Mouse (Mus musculus): Measurements from ENCODE around the gene Ergic1.

The Ergic1 gene

DNA sequence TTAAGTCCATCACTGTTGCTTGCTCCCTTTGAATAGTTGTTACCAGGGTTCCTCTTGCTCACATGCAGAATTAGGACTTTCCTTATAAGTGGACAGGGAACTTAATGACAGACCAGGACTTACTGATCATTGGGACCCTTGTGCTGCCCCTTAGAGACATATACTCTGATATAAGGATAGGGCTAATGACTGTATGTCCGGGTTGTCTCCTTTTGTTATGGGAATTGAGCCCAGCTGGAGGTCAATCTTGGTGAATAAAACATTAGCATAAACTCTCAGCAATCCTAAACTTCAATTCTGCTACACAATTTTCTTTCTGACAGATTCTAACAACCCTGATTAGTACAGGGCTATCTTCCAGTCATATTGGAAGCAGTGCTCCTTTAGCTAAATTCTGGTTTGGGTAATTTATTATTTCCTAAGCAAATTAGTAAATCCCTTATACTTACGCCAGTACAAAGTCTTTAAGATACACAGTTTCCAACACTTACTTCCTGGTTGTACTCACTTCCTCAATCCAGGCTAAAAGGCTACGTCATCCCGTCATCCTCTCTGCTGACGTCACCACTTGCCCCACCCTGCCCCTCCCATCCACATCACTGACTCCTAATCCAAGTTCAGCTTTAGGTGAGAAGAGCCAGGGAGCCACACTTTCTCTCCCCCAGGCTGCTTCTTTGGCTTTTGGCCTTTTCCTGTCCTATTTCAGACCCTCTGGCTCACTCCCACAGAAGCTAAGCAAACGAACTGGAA lies 23.4 kb upstream of the Ergic1 start:
- no peak for DNase-seq (ENCODE audit: low spot score in 2 of 2)

- no peak for DNase-seq (ENCODE audit: low spot score in 2 of 2)
Measured at GRCm38 (mm10) chr17:26540083-26540482, 21.2 kb upstream of the Ergic1 start.

- DNase-seq (ENCODE audit: low spot score in 2 of 2): no peak
Measured at GRCm38 (mm10) chr17:26544319-26544963, 16.8 kb upstream of the Ergic1 start.

GRCm38 (mm10) chr17:26547771-26548170 lies 13.5 kb upstream of the Ergic1 start:
- no peak for DNase-seq (ENCODE audit: low spot score in 2 of 2)

DNA sequence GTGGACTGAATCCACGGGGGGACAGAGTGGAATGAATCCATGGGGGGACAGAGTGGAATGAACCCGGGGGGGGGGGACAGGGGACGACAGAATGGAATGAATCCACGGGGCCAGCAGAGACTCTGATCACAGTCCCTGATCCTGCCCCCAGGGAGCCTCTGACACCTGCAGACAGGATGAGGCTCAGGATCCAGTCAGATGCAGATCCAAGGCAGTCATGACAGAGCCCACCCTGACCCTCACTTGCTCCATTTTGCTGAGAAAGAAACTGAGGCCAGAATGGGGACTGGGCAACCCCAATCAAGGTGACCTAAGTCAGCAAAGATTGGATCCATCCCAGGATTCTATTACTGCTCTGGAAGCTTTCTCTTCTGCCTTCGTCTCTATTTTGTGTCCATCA lies 12.7 kb upstream of the Ergic1 start:
- no peak for DNase-seq (ENCODE audit: low spot score in 2 of 2)

DNA sequence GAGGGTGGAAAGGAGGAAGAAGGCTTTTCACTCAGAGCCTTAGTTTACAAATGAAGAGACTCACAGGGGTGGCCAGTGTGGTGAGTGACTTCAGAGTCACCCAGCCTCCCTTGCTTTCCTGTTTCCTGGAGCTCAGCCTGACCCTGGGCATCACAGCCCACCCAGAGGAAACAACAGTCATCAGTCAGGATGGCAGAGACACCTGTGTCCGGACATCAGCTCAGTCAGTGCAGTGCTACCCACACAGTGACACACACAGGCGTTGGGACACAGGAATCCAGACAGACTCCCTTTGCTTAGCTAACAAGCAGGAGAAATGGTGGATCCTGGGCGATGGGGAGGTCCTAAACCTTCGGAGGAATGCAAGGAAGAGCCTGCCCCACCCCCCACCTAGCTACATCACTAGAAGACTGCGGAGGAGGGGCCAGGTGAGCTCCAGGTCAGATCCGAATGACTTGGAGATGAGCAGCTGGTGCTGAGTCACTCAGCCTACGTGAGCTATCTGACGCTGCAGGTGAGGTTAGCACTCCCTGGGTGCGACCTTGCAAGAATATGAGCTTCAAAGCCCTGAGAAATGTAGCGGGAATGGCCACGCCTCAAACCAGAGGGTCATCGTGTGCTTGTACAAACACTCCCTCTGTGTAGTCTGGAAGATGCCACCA lies 12.0 kb upstream of the Ergic1 start:
- DNase-seq (ENCODE audit: low spot score in 2 of 2): no peak

GRCm38 (mm10) chr17:26551104-26551503 lies 10.2 kb upstream of the Ergic1 start:
- no peak for DNase-seq (ENCODE audit: low spot score in 2 of 2)

- no peak for DNase-seq (ENCODE audit: low spot score in 2 of 2)
Measured at GRCm38 (mm10) chr17:26553033-26553432, 8.3 kb upstream of the Ergic1 start.

- DNase-seq (ENCODE audit: low spot score in 2 of 2): no peak
Measured at GRCm38 (mm10) chr17:26560526-26561289, 581 bp upstream of the Ergic1 start.

DNA sequence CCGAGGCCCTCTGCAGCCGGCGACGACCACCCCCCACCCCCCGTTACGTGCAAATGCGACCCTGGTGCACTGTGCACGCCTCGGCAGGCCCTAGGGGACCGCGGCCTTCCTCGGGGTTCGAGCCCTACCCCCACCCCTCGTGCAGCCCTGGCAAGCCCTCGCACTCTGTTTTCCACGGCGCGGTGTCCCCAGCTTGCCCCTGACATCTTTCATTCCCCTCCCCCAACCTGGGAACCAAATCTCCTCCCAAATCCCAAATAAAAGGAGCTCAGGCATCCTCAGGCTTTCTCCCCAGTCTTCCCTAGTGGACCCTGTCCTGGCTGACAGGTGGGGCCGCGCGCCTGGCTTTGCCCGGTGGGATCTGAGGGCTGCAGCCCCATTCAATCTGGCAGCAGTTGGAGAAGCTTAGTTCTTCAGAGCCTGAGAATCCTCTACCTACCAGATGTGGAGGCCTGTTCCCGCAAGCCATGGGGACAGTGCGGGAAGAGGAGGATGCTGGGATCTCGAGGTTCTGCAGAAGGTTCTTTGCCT lies 427 bp downstream of the Ergic1 start, which contains the start of gene Dusp1:
Gene Dusp1, minus strand, starts transcription at position 478 of the 531 bp plus-strand sequence.
- no peak for DNase-seq (ENCODE audit: low spot score in 2 of 2)

- DNase-seq (ENCODE audit: low spot score in 2 of 2): no peak
Measured at GRCm38 (mm10) chr17:26562292-26562691, 1.0 kb downstream of the Ergic1 start.

DNA sequence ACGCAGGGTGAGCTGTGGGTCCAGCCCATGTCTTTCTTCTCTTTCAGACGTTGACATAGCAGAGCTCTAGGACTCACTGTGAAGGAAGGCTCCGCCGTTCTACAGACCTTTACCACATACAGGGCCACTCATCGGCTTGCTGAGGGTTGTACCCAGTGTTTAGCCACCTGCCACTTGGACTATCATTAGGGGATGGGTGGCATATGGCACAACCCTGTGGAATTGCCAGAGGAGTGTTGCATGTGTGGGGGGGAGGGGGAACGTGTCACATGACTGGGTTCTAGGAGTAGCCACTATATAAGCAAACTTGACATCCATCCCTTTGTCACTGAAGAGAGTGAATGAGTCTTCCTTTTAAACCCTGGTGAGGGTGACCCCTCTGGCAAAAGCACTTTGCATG lies 2.2 kb downstream of the Ergic1 start:
- DNase-seq (ENCODE audit: low spot score in 2 of 2): no peak

DNA sequence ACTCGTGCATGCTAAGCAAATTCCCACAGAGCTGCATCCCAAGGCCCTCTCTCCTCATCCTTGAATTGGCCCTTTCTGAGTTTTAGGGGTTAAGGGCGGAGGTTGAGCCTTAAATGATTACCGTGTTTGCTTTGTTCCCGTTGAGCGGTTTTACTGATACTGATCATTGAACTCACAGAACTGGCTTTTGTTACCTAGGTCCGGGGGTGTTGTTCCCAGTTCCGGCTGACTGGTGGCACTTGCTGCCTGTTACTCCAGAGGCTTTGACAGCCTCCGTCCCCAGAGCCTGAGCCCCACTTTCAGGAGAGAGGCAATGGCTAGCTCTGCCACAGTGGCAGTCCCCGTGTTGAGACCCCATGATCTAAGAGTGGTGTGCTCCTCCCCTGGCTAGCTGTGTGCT lies 3.1 kb downstream of the Ergic1 start:
- no peak for DNase-seq (ENCODE audit: low spot score in 2 of 2)

DNA sequence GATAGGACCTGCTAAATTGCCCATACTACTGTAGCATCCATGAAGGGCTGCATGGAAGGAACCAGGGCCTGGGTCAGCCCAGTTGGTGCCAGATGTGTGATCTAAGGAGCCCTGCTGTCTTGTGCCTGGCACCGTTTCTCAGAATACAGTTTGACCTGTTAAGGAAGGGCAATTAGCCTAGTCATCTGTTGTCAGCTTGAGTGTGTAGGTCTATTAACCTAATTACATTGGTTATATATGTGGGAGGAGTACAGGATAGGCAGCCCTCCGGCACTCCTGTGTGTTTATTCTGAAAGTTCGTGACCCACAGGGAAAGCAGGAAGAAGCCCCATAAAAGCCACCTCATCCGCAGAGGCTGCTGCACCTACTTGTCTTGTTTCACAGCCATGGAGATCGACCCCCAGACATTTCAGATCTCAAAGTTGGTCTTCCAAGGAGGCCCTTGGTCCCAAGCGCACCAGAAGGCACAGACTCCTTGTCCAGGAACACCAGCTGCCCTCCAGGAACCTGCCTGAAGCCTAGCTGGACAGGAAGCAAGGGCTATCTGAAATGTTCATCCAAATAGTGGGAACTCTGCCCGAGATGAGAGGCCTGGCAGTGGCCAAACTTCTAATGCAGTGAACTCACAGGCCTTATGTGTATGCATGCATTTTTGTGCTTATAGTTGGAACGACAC lies 6.0 kb downstream of the Ergic1 start:
- DNase-seq (ENCODE audit: low spot score in 2 of 2): no peak

DNA sequence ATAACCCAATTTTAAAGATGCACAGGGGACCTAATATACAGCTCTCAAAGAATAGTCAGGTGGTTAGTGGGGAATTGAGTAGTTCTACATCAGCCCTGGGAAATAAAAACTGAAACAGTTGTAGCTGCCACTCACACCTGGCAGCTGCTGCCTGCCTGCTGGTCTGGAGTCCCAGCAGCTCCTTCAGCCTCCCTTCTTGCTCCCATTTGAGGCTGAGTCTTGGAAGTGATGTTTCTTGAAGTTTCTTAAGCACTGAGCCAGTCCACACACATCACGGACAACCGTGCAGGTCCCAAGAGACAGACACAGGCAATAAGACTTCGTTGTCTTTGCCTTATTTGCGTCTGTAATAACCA lies 6.5 kb downstream of the Ergic1 start:
- DNase-seq (ENCODE audit: low spot score in 2 of 2): no peak

DNA sequence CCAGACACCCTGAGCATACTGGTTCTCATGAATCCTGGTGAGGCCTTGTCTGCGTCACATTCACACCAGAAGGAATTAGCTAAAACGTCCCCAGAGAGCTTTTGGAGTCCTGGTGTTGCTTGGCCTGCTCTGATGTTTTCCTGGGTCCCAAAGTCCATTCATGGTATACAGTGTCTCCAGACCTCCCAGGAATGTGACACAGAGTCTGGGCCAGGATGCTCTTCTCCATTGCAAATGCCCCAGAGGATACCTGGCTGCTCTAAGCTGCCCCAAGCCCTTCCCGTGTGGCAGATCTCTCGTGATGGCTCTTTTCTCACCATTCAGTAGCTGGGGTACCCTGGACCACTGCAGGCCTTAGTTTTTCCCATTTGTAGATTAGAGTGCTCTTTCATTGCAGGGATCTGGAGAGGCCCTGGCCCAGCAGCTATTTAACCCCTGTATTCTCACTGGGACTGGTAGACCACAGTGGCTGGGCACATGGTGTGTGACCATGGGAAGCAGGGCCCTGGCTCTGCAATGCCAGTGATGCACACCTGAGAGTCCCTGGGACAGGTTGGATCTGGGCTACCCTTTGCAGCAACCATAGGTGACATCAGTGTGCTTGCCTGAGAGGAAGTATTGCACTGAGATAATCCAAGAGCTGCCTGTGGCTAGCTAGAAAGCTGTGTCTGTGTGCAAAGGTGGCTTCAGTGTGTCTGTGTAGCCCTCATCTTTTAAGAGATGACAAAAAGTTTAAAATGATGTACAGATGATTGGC lies 8.5 kb downstream of the Ergic1 start:
- no peak for DNase-seq (ENCODE audit: low spot score in 2 of 2)

GRCm38 (mm10) chr17:26570651-26571118 lies 9.4 kb downstream of the Ergic1 start:
- no peak for DNase-seq (ENCODE audit: low spot score in 2 of 2)

GRCm38 (mm10) chr17:26571377-26571776 lies 10.1 kb downstream of the Ergic1 start:
- no peak for DNase-seq (ENCODE audit: low spot score in 2 of 2)

GRCm38 (mm10) chr17:26572265-26572664 lies 11.0 kb downstream of the Ergic1 start:
- no peak for DNase-seq (ENCODE audit: low spot score in 2 of 2)

GRCm38 (mm10) chr17:26574118-26574517 lies 12.8 kb downstream of the Ergic1 start:
- DNase-seq (ENCODE audit: low spot score in 2 of 2): no peak
